Mouse (Mus musculus) neutrophil, adult 59 days (primary cell): ENCODE data around the gene Kcnq2. TPM values are rescaled to one million over a fixed set of nuclear protein-coding genes. Genes with fewer than 3 reads are reported as not detected.

Experiments
- total RNA-seq, 2 experiments: library from RNA; stranded (reverse); gene quantifications; 1 replicate in 1 of 2; 2 replicates in 1 of 2; pipeline ENCODE4 v1.2.4; 2023

Kcnq2 gene
- total RNA-seq: not detected

GRCm38 (mm10) chr2:181134591-181135445 lies at the start of gene Kcnq2:
Gene Kcnq2 (minus strand): TSS chr2:181135300.

GRCm38 (mm10) chr2:181156248-181157121 lies 21.4 kb upstream of the Kcnq2 start, which contains the start of gene Eef1a2:
Gene Eef1a2 (minus strand): TSS chr2:181157014.

GRCm38 (mm10) chr2:181043437-181043836 lies 91.7 kb downstream of the Kcnq2 start, which contains the start of gene Chrna4:
Gene Chrna4 (minus strand): TSS chr2:181043546.

Other genes with a start within 250 kb of the Kcnq2 start
- 10 to 100 TPM; 51.5 to 52.1 TPM for gene Ythdf1, start 214.4 kb downstream of the Kcnq2 start, total RNA-seq
- not detected for gene Birc7, start 206.3 kb downstream of the Kcnq2 start, total RNA-seq
- not detected for gene Nkain4, start 180.6 kb downstream of the Kcnq2 start, total RNA-seq
- gene Arfgap1, start 168.1 kb downstream of the Kcnq2 start, total RNA-seq: 10 to 100 TPM; 45.2 to 49.6 TPM
- 1 to 10 TPM; 1.5 to 2.2 TPM for gene Col20a1, start 148.8 kb downstream of the Kcnq2 start, total RNA-seq
- not detected for gene Chrna4, start 91.8 kb downstream of the Kcnq2 start, total RNA-seq
- gene Eef1a2, start 21.7 kb upstream of the Kcnq2 start, total RNA-seq: under 1 TPM in 1 of 2 experiments, not detected in 1; 0.16 TPM
- 10 to 100 TPM; 14.9 to 27.4 TPM for gene Ppdpf, start 51.9 kb upstream of the Kcnq2 start, total RNA-seq
- not detected for gene Ptk6, start 67.5 kb upstream of the Kcnq2 start, total RNA-seq
- gene Srms, start 77.9 kb upstream of the Kcnq2 start, total RNA-seq: under 1 TPM in 1 of 2 experiments, not detected in 1; 0.13 TPM
- gene Fndc11, start 84.7 kb upstream of the Kcnq2 start, total RNA-seq: not detected
- 10 to 100 TPM; 48.9 to 62.2 TPM for gene Helz2, start 106.7 kb upstream of the Kcnq2 start, total RNA-seq
- gene Gmeb2, start 152.7 kb upstream of the Kcnq2 start, total RNA-seq: 10 to 100 TPM; 30.5 to 31.6 TPM
- gene Stmn3, start 179.2 kb upstream of the Kcnq2 start, total RNA-seq: not detected
- 10 to 100 TPM; 38.8 to 42.1 TPM for gene Rtel1, start 184.4 kb upstream of the Kcnq2 start, total RNA-seq
- gene Zgpat, start 229.6 kb upstream of the Kcnq2 start, total RNA-seq: 10 to 100 TPM; 23.4 to 24.6 TPM
- 10 to 100 TPM; 33.2 to 37.4 TPM for gene Arfrp1, start 230.1 kb upstream of the Kcnq2 start, total RNA-seq
- 10 to 100 TPM; 24.6 to 31.5 TPM for gene Lime1, start 244.8 kb upstream of the Kcnq2 start, total RNA-seq